In genomic region chrX:137015099-137015709, GRCm38 (mm10) we compare ENCODE assay signal across 10 mouse cellular contexts. TPM values are rescaled to one million over a fixed set of nuclear protein-coding genes. Genes with fewer than 3 reads are reported as not detected.
DNase-seq lines count a peak whose midpoint lies in the region; ATAC-seq and TF ChIP-seq lines count a peak whose summit lies in the region.
"Had no signal": no experiment of that assay in that cellular context is flagged by ENCODE, and none has a peak within 500 bp of the region (broad histone marks: within the 10 kb centered on the region; RNA-seq: fewer than 3 reads in every experiment).

No protein-coding gene starts in this region.

- no peak overlapping the region for H3K4me2 ChIP-seq in embryonic facial prominence, embryonic 11.5 days (ENCODE audit: low read depth, low read length)
- no peak overlapping the region for H3K4me2 ChIP-seq in kidney, postnatal 0 days (ENCODE audit: low read length)
- H3K4me2 ChIP-seq: limb, embryonic 12.5 days had no signal

- TF ChIP-seq CTCF in kidney, postnatal 0 days (IDR thresholded peaks at IDR 0.05; ENCODE audit: low read depth) = peak; percentile 81

- no peaks in the 10 kb centered on the region for H3K36me3 ChIP-seq in embryonic facial prominence, embryonic 11.5 days (replicated peaks; ENCODE audit: control insufficient read depth, insufficient read depth, low read depth, low read length)
- H3K36me3 ChIP-seq in kidney, postnatal 0 days (ENCODE audit: insufficient read depth, low read length) = no peaks in the 10 kb centered on the region

- ATAC-seq in embryonic facial prominence, embryonic 11.5 days (replicated peaks; ENCODE audit: insufficient number of reproducible peaks, low FRiP score, low TSS enrichment, low read depth) = no peak
- ATAC-seq in kidney, postnatal 0 days (replicated peaks; ENCODE audit: low FRiP score, low read depth) = no peak

- no peak overlapping the region for H3K9ac ChIP-seq in embryonic facial prominence, embryonic 11.5 days (replicated peaks; ENCODE audit: low read length)
- H3K9ac ChIP-seq in kidney, postnatal 0 days (ENCODE audit: low read depth, low read length) = no peak overlapping the region
- H3K9ac ChIP-seq: limb, embryonic 12.5 days had no signal

- no peak overlapping the region for H3K27ac ChIP-seq in embryonic facial prominence, embryonic 11.5 days (replicated peaks; ENCODE audit: low read depth, low read length)
- H3K27ac ChIP-seq in kidney, postnatal 0 days = no peak overlapping the region
- H3K27ac ChIP-seq: limb, embryonic 12.5 days had no signal

- H3K9me3 ChIP-seq in embryonic facial prominence, embryonic 11.5 days (replicated peaks; ENCODE audit: control insufficient read depth, low read length) = no peaks in the 10 kb centered on the region
- H3K9me3 ChIP-seq in kidney, postnatal 0 days (replicated peaks; ENCODE audit: low read length) = no peaks in the 10 kb centered on the region
- H3K9me3 ChIP-seq: limb, embryonic 12.5 days had no signal

- no peak overlapping the region for H3K4me3 ChIP-seq in embryonic facial prominence, embryonic 11.5 days (ENCODE audit: low read depth, low read length)
- no peak overlapping the region for H3K4me3 ChIP-seq in kidney, postnatal 0 days (replicated peaks; ENCODE audit: low read depth, low read length)
- H3K4me3 ChIP-seq: erythroblast, embryonic 14.5 days; limb, embryonic 12.5 days had no signal

- 54% methylated on average over 6 of the region's 6 CpGs for WGBS in embryonic facial prominence, embryonic 11.5 days
- WGBS in kidney, postnatal 0 days = 53% methylated on average over 6 of the region's 6 CpGs

- no peaks in the 10 kb centered on the region for H3K4me1 ChIP-seq in embryonic facial prominence, embryonic 11.5 days (ENCODE audit: control insufficient read depth, insufficient read depth, low read length)
- H3K4me1 ChIP-seq in kidney, postnatal 0 days (replicated peaks; ENCODE audit: insufficient read depth, low read length) = no peaks in the 10 kb centered on the region
- H3K4me1 ChIP-seq: limb, embryonic 12.5 days had no signal

- peak; percentile 31 for DNase-seq in urinary bladder, postnatal 14 days (ENCODE audit: low spot score)
- no peak for DNase-seq in urinary bladder, adult 2 months (ENCODE audit: low spot score)
- DNase-seq in adrenal gland, postnatal 36 days = peak; percentile 47 to 55
- peak; percentile 76 for DNase-seq in embryonic facial prominence, embryonic 11.5 days (ENCODE audit: low spot score)
- DNase-seq in kidney, postnatal 0 days (ENCODE audit: low spot score) = peak; percentile 74
- DNase-seq in lung, postnatal 36 days = peak; percentile 74
- DNase-seq in right cerebral cortex, postnatal 4 days = peak; percentile 46
- DNase-seq in urinary bladder, postnatal 4 days (ENCODE audit: low spot score in 2 of 2) = no peak

- H3K27me3 ChIP-seq in embryonic facial prominence, embryonic 11.5 days (ENCODE audit: control insufficient read depth, insufficient read depth, low read length) = no peaks in the 10 kb centered on the region
- H3K27me3 ChIP-seq in kidney, postnatal 0 days (ENCODE audit: insufficient read depth, low read length) = no peaks in the 10 kb centered on the region
- H3K27me3 ChIP-seq: limb, embryonic 12.5 days had no signal

RNA-seq across cellular contexts. Expression of gene Zcchc18, which starts 22.2 kb away (rescaled TPM):
- 1.3 and 1.5 TPM in 2 replicates for polyA plus RNA-seq in urinary bladder, adult 2 months (2012; rRNA removed)
- 10 to 100 TPM in 1 of 2 experiments, 1 to 10 TPM in 1; 8.9 to 10.0 TPM for total RNA-seq in adrenal gland, postnatal 36 days (2021)
- polyA plus RNA-seq in embryonic facial prominence, embryonic 11.5 days (2014; fragmentation: Nextera tagmentation; extraction: Ambion mirVana) = 59.5 and 61.3 TPM in 2 replicates
- 20.5 and 22.0 TPM in 2 replicates for polyA plus RNA-seq in kidney, postnatal 0 days (2015; fragmentation: Nextera tagmentation; extraction: Ambion mirVana)
- polyA plus RNA-seq: erythroblast, embryonic 14.5 days had no signal

RNA-seq across cellular contexts. Expression of gene Slc25a53, which starts 22.9 kb away (rescaled TPM):
- 5.9 and 6.8 TPM in 2 replicates for polyA plus RNA-seq in urinary bladder, adult 2 months (2012; rRNA removed)
- 1 to 10 TPM; 3.7 to 8.4 TPM for total RNA-seq in adrenal gland, postnatal 36 days (2021)
- polyA plus RNA-seq in embryonic facial prominence, embryonic 11.5 days (2014; fragmentation: Nextera tagmentation; extraction: Ambion mirVana) = 13.4 TPM in 2 replicates
- polyA plus RNA-seq in kidney, postnatal 0 days (2015; fragmentation: Nextera tagmentation; extraction: Ambion mirVana) = 9.5 and 9.9 TPM in 2 replicates
- polyA plus RNA-seq: erythroblast, embryonic 14.5 days had no signal

RNA-seq across cellular contexts. Expression of gene Fam199x, which starts 34.2 kb away (rescaled TPM):
- 2.7 and 3.2 TPM in 2 replicates for polyA plus RNA-seq in urinary bladder, adult 2 months (2012; rRNA removed)
- total RNA-seq in adrenal gland, postnatal 36 days (2021) = 1 to 10 TPM; 5.7 to 7.5 TPM
- 14.7 and 16.6 TPM in 2 replicates for polyA plus RNA-seq in embryonic facial prominence, embryonic 11.5 days (2014; fragmentation: Nextera tagmentation; extraction: Ambion mirVana)
- polyA plus RNA-seq in kidney, postnatal 0 days (2015; fragmentation: Nextera tagmentation; extraction: Ambion mirVana) = 8.4 and 9.1 TPM in 2 replicates

RNA-seq across cellular contexts. Expression of gene Tmsb15b1, which starts 38.5 kb away (rescaled TPM):
- polyA plus RNA-seq in urinary bladder, adult 2 months (2012; rRNA removed) = 7.1 and 8.3 TPM in 2 replicates
- total RNA-seq in adrenal gland, postnatal 36 days (2021) = 1 to 10 TPM; 4.4 to 5.8 TPM
- polyA plus RNA-seq in embryonic facial prominence, embryonic 11.5 days (2014; fragmentation: Nextera tagmentation; extraction: Ambion mirVana) = 30.6 and 35.8 TPM in 2 replicates
- 41.5 and 51.6 TPM in 2 replicates for polyA plus RNA-seq in kidney, postnatal 0 days (2015; fragmentation: Nextera tagmentation; extraction: Ambion mirVana)
- polyA plus RNA-seq: erythroblast, embryonic 14.5 days had no signal

RNA-seq across cellular contexts. Expression of gene Tmsb15l, which starts 38.5 kb away (rescaled TPM):
- polyA plus RNA-seq in urinary bladder, adult 2 months (2012; rRNA removed) = 6.9 and 7.0 TPM in 2 replicates
- 1 to 10 TPM; 1.2 to 2.5 TPM for total RNA-seq in adrenal gland, postnatal 36 days (2021)
- 11.8 and 12.9 TPM in 2 replicates for polyA plus RNA-seq in embryonic facial prominence, embryonic 11.5 days (2014; fragmentation: Nextera tagmentation; extraction: Ambion mirVana)
- polyA plus RNA-seq in kidney, postnatal 0 days (2015; fragmentation: Nextera tagmentation; extraction: Ambion mirVana) = 5.9 and 7.3 TPM in 2 replicates
- polyA plus RNA-seq: erythroblast, embryonic 14.5 days had no signal

Comparison
In these comparisons a context has a peak if more than half of its experiments do, and no peak if none do; other contexts are left out.
1. DNase-seq: peak in urinary bladder, postnatal 14 days (single experiment), adrenal gland, postnatal 36 days (2 of 2), embryonic facial prominence, embryonic 11.5 days (single experiment), kidney, postnatal 0 days (single experiment), lung, postnatal 36 days (single experiment) and right cerebral cortex, postnatal 4 days (single experiment); none in urinary bladder, adult 2 months (single experiment) and urinary bladder, postnatal 4 days (0 of 2).